Mouse (Mus musculus) stomach, embryonic 14.5 days (tissue): ENCODE measurements at regions not wholly inside any gene's neighbourhood (a gene's known extent, or its start where the extent isn't known, plus 50 kb on each side); places are given as distances from the start of the nearest gene placed in this dataset.
A peak's percentile ranks its signal among the peaks of the same experiment; 100 is the strongest.

Experiments used
- ATAC-seq: fragments of 200-750 bp; cut with Nextera tagmentation; 2 replicates; pipeline ENCODE4 v1.8.0; 2017; ENCODE audit warnings: low read depth, moderate TSS enrichment; ENCODE audit not compliant: insufficient number of reproducible peaks, insufficient read depth, low FRiP score
- H3K27ac ChIP-seq: fragments of 300-500 bp; sonication (generic); 2 replicates; pipeline ENCODE4 v1.5.1; 2014; ENCODE audit warnings: mild to moderate bottlenecking, low read length, moderate library complexity, mixed read lengths
- H3K27me3 ChIP-seq: fragments of 300-500 bp; sonication (generic); 2 replicates; pipeline ENCODE4 v1.6.1; 2014; ENCODE audit warnings: low read length, control low read depth, mixed read lengths; ENCODE audit not compliant: control insufficient read depth, insufficient read depth
- H3K36me3 ChIP-seq: fragments of 300-500 bp; sonication (generic); 2 replicates; pipeline ENCODE4 v1.6.1; 2014; ENCODE audit warnings: mild to moderate bottlenecking, control low read depth, low read length, moderate library complexity, mixed read lengths; ENCODE audit not compliant: control insufficient read depth, insufficient read depth
- H3K4me1 ChIP-seq: fragments of 300-500 bp; sonication (generic); 2 replicates; pipeline ENCODE4 v1.6.1; 2014; ENCODE audit warnings: low read length, control low read depth, mixed read lengths; ENCODE audit not compliant: control insufficient read depth, insufficient read depth
- H3K4me2 ChIP-seq: fragments of 300-500 bp; sonication (generic); replicated peaks from 2 replicates; pipeline ENCODE4 v1.6.1; 2014; ENCODE audit warnings: low read depth, low read length, control low read depth
- H3K4me3 ChIP-seq: fragments of 300-500 bp; sonication (generic); 2 replicates; pipeline ENCODE4 v1.5.1; 2014; ENCODE audit warnings: low read depth, low read length, control low read depth
- H3K9ac ChIP-seq: fragments of 300-500 bp; sonication (generic); replicated peaks from 2 replicates; pipeline ENCODE4 v1.6.1; 2014; ENCODE audit warnings: low read depth, mild to moderate bottlenecking, control low read depth, low read length, moderate library complexity, mixed read lengths
- H3K9me3 ChIP-seq: fragments of 300-500 bp; sonication (generic); 2 replicates; pipeline ENCODE4 v1.6.1; 2016; ENCODE audit warnings: low read depth, low read length, control low read depth; ENCODE audit not compliant: control insufficient read depth
- WGBS: fragments of 180-500 bp; shearing (Covaris S2); extraction: QIAGEN DNeasy Blood & Tissue Kit; methylation state at CpG from one replicate; pipeline ENCODE4 v1.1.7; 2014; 5-methylcytosine and 5-hydroxymethylcytosine counted together

GRCm38 (mm10) chr1:154076684-154077475 lies 124.1 kb upstream of the Zfp648 start:
- H3K36me3 ChIP-seq, result no peaks in the 10 kb centered on the region
- H3K27ac ChIP-seq, result no peak overlapping the region
- H3K9ac ChIP-seq, result no peak overlapping the region
- H3K27me3 ChIP-seq, result no peaks in the 10 kb centered on the region
- 63% methylated on average over 10 of the region's 10 CpGs for WGBS
- ATAC-seq, result no peak
- no peak overlapping the region for H3K4me3 ChIP-seq
- peaks cover 9% of the 10 kb centered on the region; the same call in 1 of the 2 replicates for H3K4me1 ChIP-seq
- no peak overlapping the region for H3K4me2 ChIP-seq
- H3K9me3 ChIP-seq, result no peaks in the 10 kb centered on the region

- Histone ChIP-seq H3K4me2 (no peak overlapping the region), H3K27ac (peak overlapping the region; percentile 33; the same call in 1 of the 2 replicates), H3K9ac (no peak overlapping the region), H3K4me1 (peaks cover 9% of the 10 kb centered on the region; the same call in 1 of the 2 replicates), H3K27me3 (no peaks in the 10 kb centered on the region), H3K9me3 (no peaks in the 10 kb centered on the region), H3K36me3 (no peaks in the 10 kb centered on the region), H3K4me3 (no peak overlapping the region)
- WGBS, result 50% methylated on average over 10 of the region's 10 CpGs
- ATAC-seq, result peak; percentile 75
These were observed 120.2 kb upstream of the Zfp648 start for GRCm38 (mm10) chr1:154080505-154081380.

GRCm38 (mm10) chr1:154086145-154086544 lies 114.8 kb upstream of the Zfp648 start:
- no peak overlapping the region for H3K4me2 ChIP-seq
- H3K4me1 ChIP-seq, result peaks cover 3% of the 10 kb centered on the region; the same call in 1 of the 2 replicates
- H3K9ac ChIP-seq, result no peak overlapping the region
- no peaks in the 10 kb centered on the region for H3K9me3 ChIP-seq
- ATAC-seq, result no peak
- no peak overlapping the region for H3K4me3 ChIP-seq
- H3K27me3 ChIP-seq, result no peaks in the 10 kb centered on the region
- H3K36me3 ChIP-seq, result no peaks in the 10 kb centered on the region
- H3K27ac ChIP-seq, result no peak overlapping the region

- no peaks in the 10 kb centered on the region for H3K9me3 ChIP-seq
- H3K4me1 ChIP-seq, result no peaks in the 10 kb centered on the region
- H3K4me2 ChIP-seq, result no peak overlapping the region
- H3K36me3 ChIP-seq, result no peaks in the 10 kb centered on the region
- H3K9ac ChIP-seq, result no peak overlapping the region
- WGBS, result 86% methylated on average over 3 of the region's 3 CpGs
- no peak for ATAC-seq
- H3K4me3 ChIP-seq, result no peak overlapping the region
- H3K27ac ChIP-seq, result no peak overlapping the region
- H3K27me3 ChIP-seq, result no peaks in the 10 kb centered on the region
These were observed 111.2 kb upstream of the Zfp648 start for GRCm38 (mm10) chr1:154089815-154090214.

GRCm38 (mm10) chr1:154090521-154091490 lies 110.2 kb upstream of the Zfp648 start:
- Histone ChIP-seq H3K9me3 (no peaks in the 10 kb centered on the region), H3K9ac (no peak overlapping the region), H3K4me3 (no peak overlapping the region), H3K27ac (no peak overlapping the region), H3K4me1 (no peaks in the 10 kb centered on the region), H3K36me3 (no peaks in the 10 kb centered on the region), H3K27me3 (no peaks in the 10 kb centered on the region), H3K4me2 (no peak overlapping the region)
- no peak for ATAC-seq
- WGBS, result 54% methylated on average over 7 of the region's 7 CpGs

GRCm38 (mm10) chr1:154093549-154093948 lies 107.4 kb upstream of the Zfp648 start:
- Histone ChIP-seq H3K27me3 (no peaks in the 10 kb centered on the region), H3K9me3 (no peaks in the 10 kb centered on the region), H3K9ac (no peak overlapping the region), H3K4me3 (no peak overlapping the region), H3K4me1 (no peaks in the 10 kb centered on the region), H3K4me2 (no peak overlapping the region), H3K36me3 (no peaks in the 10 kb centered on the region), H3K27ac (no peak overlapping the region)
- 68% methylated on average over 4 of the region's 4 CpGs for WGBS
- ATAC-seq, result no peak

GRCm38 (mm10) chr1:154094357-154094756 lies 106.6 kb upstream of the Zfp648 start:
- Histone ChIP-seq H3K4me2 (no peak overlapping the region), H3K27me3 (no peaks in the 10 kb centered on the region), H3K4me1 (no peaks in the 10 kb centered on the region), H3K4me3 (no peak overlapping the region), H3K36me3 (no peaks in the 10 kb centered on the region), H3K9me3 (no peaks in the 10 kb centered on the region), H3K27ac (no peak overlapping the region), H3K9ac (no peak overlapping the region)
- ATAC-seq, result no peak
- WGBS, result 51% methylated on average over 5 of the region's 5 CpGs

- no peak for ATAC-seq
- no peak overlapping the region for H3K4me3 ChIP-seq
- H3K4me2 ChIP-seq, result no peak overlapping the region
- no peaks in the 10 kb centered on the region for H3K36me3 ChIP-seq
- 78% methylated on average over 7 of the region's 7 CpGs for WGBS
- H3K4me1 ChIP-seq, result no peaks in the 10 kb centered on the region
- no peak overlapping the region for H3K27ac ChIP-seq
- H3K27me3 ChIP-seq, result no peaks in the 10 kb centered on the region
- no peak overlapping the region for H3K9ac ChIP-seq
- H3K9me3 ChIP-seq, result no peaks in the 10 kb centered on the region
These were observed 104.9 kb upstream of the Zfp648 start for GRCm38 (mm10) chr1:154096113-154096512.
